Mouse (Mus musculus) G1E (cell line): Measurements from ENCODE around the gene RPS10-NUDT3. TPM values are rescaled to one million over a fixed set of nuclear protein-coding genes. Genes with fewer than 3 reads are reported as not detected.

Source experiments
- ATAC-seq: 2 replicates; pipeline ENCODE4 v1.8.0; 2016; ENCODE audit warnings: mild to moderate bottlenecking; ENCODE audit not compliant: insufficient number of reproducible peaks, poor library complexity, low FRiP score, severe bottlenecking; ENCODE audit errors: extremely low read depth
- DNase-seq: peaks from one replicate; pipeline ENCODE4 v3.0.0; 2012; ENCODE audit warnings: low spot score
- H3K27me3 ChIP-seq: 2 replicates; pipeline ENCODE4 v1.6.1; 2012; ENCODE audit warnings: mild to moderate bottlenecking, low read length, inconsistent platforms; ENCODE audit not compliant: insufficient read depth
- H3K36me3 ChIP-seq: replicated peaks from 2 replicates; pipeline ENCODE3; 2012; ENCODE audit warnings: mild to moderate bottlenecking, inconsistent platforms
- H3K4me1 ChIP-seq: 2 replicates; pipeline ENCODE4 v1.6.1; 2012; ENCODE audit warnings: low read depth, low read length, inconsistent platforms, mixed read lengths; ENCODE audit not compliant: insufficient read depth
- H3K4me3 ChIP-seq: 2 replicates; pipeline ENCODE4 v1.5.1; 2012; ENCODE audit warnings: low read depth, mild to moderate bottlenecking, inconsistent platforms, low read length, moderate library complexity, mixed read lengths
- H3K9me3 ChIP-seq: replicated peaks from 2 replicates; pipeline ENCODE4 v1.6.1; 2012; ENCODE audit warnings: inconsistent platforms
- CTCF ChIP-seq: IDR thresholded peaks from 2 replicates; pipeline ENCODE4 v1.5.1; 2012; ENCODE audit warnings: low read depth, low read length, inconsistent platforms, mixed read lengths
- GATA1 ChIP-seq: IDR thresholded peaks from 2 replicates; pipeline ENCODE4 v1.6.1; 2012; ENCODE audit warnings: borderline replicate concordance, low read length, inconsistent platforms, mixed read lengths
- GATA2 ChIP-seq: IDR thresholded peaks from 2 replicates; pipeline ENCODE4 v1.6.1; 2012; ENCODE audit warnings: low read depth, low read length, inconsistent platforms, borderline replicate concordance
- POLR2AphosphoS5 ChIP-seq: IDR thresholded peaks from 2 replicates; pipeline ENCODE4 v1.6.1; 2012; ENCODE audit warnings: low read depth, low read length, inconsistent platforms; ENCODE audit not compliant: insufficient replicate concordance
- TAL1 ChIP-seq: conservative IDR thresholded peaks from 2 replicates; pipeline ENCODE4 v1.6.1; 2012; ENCODE audit warnings: low read depth, low read length, inconsistent platforms, mixed read lengths
- polyA plus RNA-seq: library from polyadenylated mRNA; stranded (reverse); fragments of >175 nt; gene quantifications from 2 replicates; pipeline ENCODE4 v1.2.3, GENCODE M21; 2012
- total RNA-seq, 2 experiments: library from RNA; stranded (forward) in 1 of 2; stranded (reverse) in 1 of 2; fragments of 200-1000 nt in 1 of 2; fragments of >200 nt in 1 of 2; fragmentation: Nextera tagmentation in 1 of 2; gene quantifications; 2 replicates each; pipeline ENCODE4 v1.2.3; 2014 to 2017

Gene RPS10-NUDT3
- total and polyA plus RNA-seq, 3 experiments, result not detected

GRCm38 (mm10) chr17:27671720-27672119 is 36.7 kb upstream of the RPS10-NUDT3 start:
- Histone ChIP-seq H3K27me3 (peaks cover 14% of the 10 kb centered on the region), H3K36me3 (no peaks in the 10 kb centered on the region), H3K4me3 (no peak overlapping the region), H3K4me1 (peaks cover 10% of the 10 kb centered on the region), H3K9me3 (no peaks in the 10 kb centered on the region)
- TF ChIP-seq GATA2 (no peak), POLR2AphosphoS5 (no peak), TAL1 (no peak), GATA1 (no peak), CTCF (no peak)
- no peak for DNase-seq
- no peak for ATAC-seq

GRCm38 (mm10) chr17:27658767-27659166 is 23.7 kb upstream of the RPS10-NUDT3 start:
- TF ChIP-seq CTCF (no peak), GATA1 (no peak), TAL1 (no peak), GATA2 (no peak), POLR2AphosphoS5 (no peak)
- Histone ChIP-seq H3K27me3 (peaks cover 16% of the 10 kb centered on the region), H3K4me1 (peaks cover 26% of the 10 kb centered on the region), H3K4me3 (no peak overlapping the region), H3K9me3 (peaks cover 8% of the 10 kb centered on the region; the same call in 1 of the 2 replicates), H3K36me3 (no peaks in the 10 kb centered on the region)
- DNase-seq, result no peak
- ATAC-seq, result no peak

GRCm38 (mm10) chr17:27657123-27657522 is 22.1 kb upstream of the RPS10-NUDT3 start:
- TF ChIP-seq CTCF (no peak), GATA2 (no peak), GATA1 (no peak), TAL1 (no peak), POLR2AphosphoS5 (no peak)
- peaks cover 36% of the 10 kb centered on the region for H3K4me1 ChIP-seq
- ATAC-seq, result no peak
- no peaks in the 10 kb centered on the region for H3K36me3 ChIP-seq
- no peak overlapping the region for H3K4me3 ChIP-seq
- peaks cover 8% of the 10 kb centered on the region; the same call in 1 of the 2 replicates for H3K9me3 ChIP-seq
- no peak for DNase-seq
- peaks cover 16% of the 10 kb centered on the region for H3K27me3 ChIP-seq

- peaks cover 16% of the 10 kb centered on the region for H3K27me3 ChIP-seq
- H3K4me1 ChIP-seq, result peaks cover 38% of the 10 kb centered on the region
- no peak overlapping the region; the same call in 1 of the 2 replicates for H3K4me3 ChIP-seq
- TF ChIP-seq CTCF, result no peak
- TF ChIP-seq GATA2, result no peak
- TF ChIP-seq TAL1, result no peak
- TF ChIP-seq GATA1, result no peak
- no peak for TF ChIP-seq POLR2AphosphoS5
- DNase-seq, result no peak
- ATAC-seq, result 0 out of 2 replicates have a peak, but pooled peaks have one; percentile 9
- no peaks in the 10 kb centered on the region for H3K36me3 ChIP-seq
- H3K9me3 ChIP-seq, result peaks cover 8% of the 10 kb centered on the region; the same call in 1 of the 2 replicates
These were observed 21.4 kb upstream of the RPS10-NUDT3 start for GRCm38 (mm10) chr17:27656414-27656813.

GRCm38 (mm10) chr17:27656011-27656399 is 21.0 kb upstream of the RPS10-NUDT3 start:
- H3K9me3 ChIP-seq, result peaks cover 8% of the 10 kb centered on the region; the same call in 1 of the 2 replicates
- H3K27me3 ChIP-seq, result peaks cover 16% of the 10 kb centered on the region
- DNase-seq, result no peak
- peak overlapping the region; percentile 10; the same call in 1 of the 2 replicates for H3K4me3 ChIP-seq
- H3K36me3 ChIP-seq, result no peaks in the 10 kb centered on the region
- H3K4me1 ChIP-seq, result peaks cover 38% of the 10 kb centered on the region
- ATAC-seq, result no peak
- TF ChIP-seq CTCF (no peak), TAL1 (no peak), GATA1 (no peak), GATA2 (no peak), POLR2AphosphoS5 (no peak)

- H3K36me3 ChIP-seq, result no peaks in the 10 kb centered on the region
- peaks cover 38% of the 10 kb centered on the region for H3K4me1 ChIP-seq
- ATAC-seq (no peak), DNase-seq (no peak)
- H3K4me3 ChIP-seq, result peak within 1 kb of the TSS; percentile 10; the same call in 1 of the 2 replicates
- H3K27me3 ChIP-seq, result peaks cover 19% of the 10 kb centered on the region
- TF ChIP-seq POLR2AphosphoS5, result no peak
- no peak for TF ChIP-seq GATA1
- TF ChIP-seq GATA2, result no peak
- TF ChIP-seq TAL1, result no peak
- no peak for TF ChIP-seq CTCF
- peaks cover 8% of the 10 kb centered on the region; the same call in 1 of the 2 replicates for H3K9me3 ChIP-seq
These were observed 20.3 kb upstream of the RPS10-NUDT3 start, which contains the start of gene Pacsin1 for GRCm38 (mm10) chr17:27655089-27656010. Gene Pacsin1, plus strand, starts transcription at chr17:27655509.
